Mouse (Mus musculus) c-Kit-positive CD71-negative TER-119-negative erythroid progenitor cells, embryonic 14.5 days (primary cell): ENCODE measurements around the gene Atcay.
"Not testable (repeated sequence)": the region's sequence is repeated elsewhere in the genome, so short reads cannot be mapped to it uniquely, and the experiment has no call there.

Experiments used
- DNase-seq: peaks from one replicate; pipeline ENCODE4 v3.0.0-alpha.2; 2013; ENCODE audit warnings: low read depth

The Atcay gene

DNA sequence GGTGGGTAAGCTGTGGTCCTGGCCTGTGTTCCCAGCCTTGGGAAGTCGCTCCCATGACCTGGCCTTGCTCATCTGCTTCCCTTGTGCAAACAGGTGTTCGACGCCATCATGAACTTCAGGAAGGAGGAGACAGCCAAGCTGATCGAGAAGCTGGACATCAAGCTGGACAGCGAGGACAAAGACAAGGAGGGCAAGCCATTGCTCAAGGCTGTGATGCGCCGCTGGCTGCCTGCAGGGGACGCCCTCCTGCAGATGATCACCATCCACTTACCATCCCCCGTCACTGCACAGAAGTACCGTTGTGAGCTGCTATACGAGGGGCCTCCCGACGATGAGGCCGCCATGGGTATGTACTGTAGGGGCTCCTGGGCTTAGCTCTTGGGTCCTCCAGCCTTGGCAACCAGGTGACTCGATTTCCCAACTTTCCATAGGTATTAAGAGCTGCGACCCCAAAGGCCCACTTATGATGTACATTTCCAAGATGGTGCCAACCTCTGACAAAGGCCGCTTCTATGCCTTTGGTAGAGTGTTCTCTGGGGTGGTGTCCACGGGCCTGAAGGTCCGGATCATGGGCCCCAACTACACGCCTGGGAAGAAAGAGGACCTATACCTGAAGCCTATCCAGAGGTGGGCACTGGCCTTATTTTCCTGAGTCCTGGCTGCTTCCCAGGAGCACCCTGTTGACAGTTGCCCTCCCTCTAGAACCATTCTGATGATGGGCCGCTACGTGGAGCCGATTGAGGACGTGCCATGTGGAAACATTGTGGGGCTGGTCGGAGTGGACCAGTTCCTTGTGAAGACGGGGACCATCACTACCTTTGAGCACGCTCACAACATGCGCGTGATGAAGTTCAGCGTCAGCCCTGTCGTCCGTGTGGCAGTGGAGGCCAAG is 50.9 kb downstream of the Atcay start:
- no peak for DNase-seq

DNA sequence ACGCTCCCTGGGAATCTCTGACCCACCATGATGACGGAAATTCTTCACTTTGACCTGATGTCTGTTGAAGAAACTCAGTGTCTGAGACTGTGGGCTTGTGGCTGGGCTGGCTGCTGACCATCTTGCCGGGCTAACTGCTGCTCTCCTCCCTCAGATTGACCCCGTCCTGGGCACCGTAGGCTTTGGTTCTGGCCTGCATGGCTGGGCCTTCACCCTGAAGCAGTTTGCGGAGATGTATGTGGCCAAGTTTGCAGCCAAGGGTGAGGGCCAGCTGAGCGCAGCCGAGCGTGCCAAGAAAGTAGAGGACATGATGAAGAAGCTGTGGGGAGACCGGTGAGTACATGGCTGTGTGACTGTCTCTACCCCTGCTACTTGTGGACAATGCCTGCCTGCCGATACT is 51.7 kb downstream of the Atcay start:
- DNase-seq = no peak

DNA sequence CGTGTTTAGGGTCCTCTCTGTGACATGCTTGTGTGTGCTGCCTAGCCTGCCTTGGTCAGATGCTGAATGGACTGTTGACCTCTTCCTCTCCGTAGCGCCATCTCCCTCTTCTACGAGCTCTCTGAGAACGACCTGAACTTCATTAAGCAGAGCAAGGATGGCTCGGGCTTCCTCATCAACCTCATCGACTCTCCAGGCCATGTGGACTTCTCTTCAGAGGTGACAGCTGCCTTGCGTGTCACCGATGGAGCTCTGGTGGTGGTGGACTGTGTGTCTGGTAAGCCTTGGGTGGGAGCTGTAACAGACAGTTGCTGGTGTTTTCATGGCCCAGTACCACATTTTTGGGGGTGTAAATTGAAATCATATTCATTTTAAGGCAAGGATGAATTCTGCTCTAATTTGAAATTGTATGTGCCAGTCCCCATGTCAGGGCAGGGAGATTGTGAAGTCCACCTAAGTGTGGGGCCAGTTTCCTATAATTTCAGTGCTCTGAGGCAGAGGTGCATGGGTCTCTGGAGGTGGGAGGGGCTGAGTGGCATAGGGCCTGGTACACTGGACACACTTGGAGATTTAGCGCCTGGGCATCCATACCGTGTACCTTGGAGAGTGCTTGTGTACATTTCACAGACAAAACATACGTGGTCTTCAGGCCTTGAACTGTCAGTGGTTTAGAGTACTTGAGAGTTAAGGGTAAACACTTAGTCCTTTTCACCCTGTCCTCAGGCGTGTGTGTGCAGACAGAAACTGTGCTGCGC is 52.5 kb downstream of the Atcay start:
- no peak for DNase-seq

DNA sequence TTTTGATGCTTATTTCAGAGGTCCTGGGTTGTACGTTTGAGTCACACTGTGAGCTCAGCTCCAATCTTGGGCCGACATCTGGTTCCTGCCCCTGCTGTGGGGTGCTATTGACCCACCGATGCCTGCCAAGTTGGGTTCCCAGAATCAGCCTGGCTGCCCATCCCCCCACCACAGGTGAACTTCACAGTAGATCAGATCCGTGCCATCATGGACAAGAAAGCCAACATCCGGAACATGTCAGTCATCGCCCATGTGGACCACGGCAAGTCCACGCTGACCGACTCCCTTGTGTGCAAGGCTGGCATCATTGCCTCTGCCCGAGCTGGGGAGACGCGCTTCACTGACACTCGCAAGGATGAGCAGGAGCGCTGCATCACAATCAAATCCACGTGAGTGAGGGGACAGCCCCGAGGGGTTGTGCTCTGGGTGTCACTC is 53.1 kb downstream of the Atcay start:
- DNase-seq = no peak

DNA sequence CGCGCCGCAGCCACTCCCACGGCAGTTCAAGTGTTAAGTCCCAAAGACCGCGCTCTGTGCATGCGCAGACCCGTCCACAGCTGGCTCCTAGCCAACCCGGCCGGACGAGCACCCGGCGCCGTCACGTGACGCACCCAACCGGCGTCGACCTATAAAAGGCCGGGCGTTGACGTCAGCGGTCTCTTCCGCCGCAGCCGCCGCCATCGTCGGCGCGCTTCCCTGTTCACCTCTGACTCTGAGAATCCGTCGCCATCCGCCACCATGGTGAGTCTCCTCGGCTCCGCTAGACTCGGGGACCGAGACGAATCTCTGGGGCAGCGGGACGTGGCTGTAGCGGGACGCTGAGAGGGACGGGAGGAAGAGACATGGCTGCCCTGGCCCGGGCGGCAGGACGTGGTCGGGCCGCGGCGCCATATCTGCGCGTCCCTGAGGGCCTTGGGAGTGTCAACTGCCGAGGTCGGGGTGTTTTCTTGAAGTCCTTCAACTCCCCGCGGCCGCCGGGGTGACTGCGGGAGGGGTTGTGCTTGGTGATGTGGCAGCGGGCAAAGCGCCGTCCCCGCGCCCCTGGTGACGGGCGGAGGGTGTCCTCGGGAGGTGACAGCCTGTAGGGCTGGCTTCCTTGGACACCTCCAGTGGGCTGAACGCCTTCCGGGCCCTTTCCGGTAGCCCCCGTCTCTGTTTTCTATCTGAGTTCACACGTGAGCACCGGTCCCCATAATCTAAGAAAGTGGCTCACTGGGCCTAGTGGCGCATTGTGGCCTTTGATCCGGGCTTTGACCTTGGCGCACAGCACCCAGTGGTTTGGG is 54.0 kb downstream of the Atcay start, which contains the start of gene Eef2:
Gene Eef2 (plus strand): TSS at position 166 of the 806 bp plus-strand sequence.
- peak; percentile 96 for DNase-seq

DNA sequence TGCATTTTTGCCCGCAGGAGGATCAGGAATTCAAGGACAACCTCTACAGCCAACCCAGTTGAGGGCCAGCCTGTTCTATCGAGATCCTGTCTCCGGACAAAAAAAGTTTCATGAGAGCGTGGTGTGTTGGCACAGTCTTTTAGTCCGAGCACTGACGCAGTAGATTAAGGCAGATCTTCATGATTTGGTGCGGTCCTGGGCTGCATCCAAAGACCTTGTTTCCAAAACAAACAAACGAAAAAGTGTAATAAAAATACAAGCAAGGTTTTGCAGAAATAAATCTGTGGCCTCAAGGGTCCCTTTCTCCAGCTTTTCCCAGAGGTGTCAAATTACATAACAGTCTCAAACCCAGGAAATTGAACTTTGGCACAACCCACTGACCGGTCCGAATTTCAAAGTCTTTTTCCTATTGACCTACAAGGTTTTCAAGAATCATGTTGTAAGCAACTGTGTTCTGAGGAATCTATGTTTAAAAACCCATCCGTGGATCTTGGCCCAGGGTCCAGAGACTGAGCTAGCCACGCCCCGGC is 54.6 kb downstream of the Atcay start:
- DNase-seq = no peak

DNA sequence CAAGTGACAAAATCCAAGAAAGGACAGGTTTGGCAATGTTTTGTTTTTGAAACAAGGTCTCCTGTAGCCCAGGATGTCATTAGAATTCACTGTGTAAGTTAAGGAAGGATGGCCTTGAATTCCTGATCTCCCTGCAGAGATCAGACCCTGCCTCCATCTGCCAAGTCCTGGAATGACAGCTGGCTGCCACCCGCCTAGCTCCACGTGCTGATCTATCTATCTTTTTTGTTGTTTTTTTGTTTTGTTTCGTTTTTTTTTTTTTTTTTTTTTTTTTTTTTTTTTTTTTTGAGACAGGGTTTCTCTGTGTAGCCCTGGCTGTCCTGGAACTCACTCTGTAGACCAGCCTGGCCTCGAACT is 55.3 kb downstream of the Atcay start:
- DNase-seq = not testable (repeated sequence)

DNA sequence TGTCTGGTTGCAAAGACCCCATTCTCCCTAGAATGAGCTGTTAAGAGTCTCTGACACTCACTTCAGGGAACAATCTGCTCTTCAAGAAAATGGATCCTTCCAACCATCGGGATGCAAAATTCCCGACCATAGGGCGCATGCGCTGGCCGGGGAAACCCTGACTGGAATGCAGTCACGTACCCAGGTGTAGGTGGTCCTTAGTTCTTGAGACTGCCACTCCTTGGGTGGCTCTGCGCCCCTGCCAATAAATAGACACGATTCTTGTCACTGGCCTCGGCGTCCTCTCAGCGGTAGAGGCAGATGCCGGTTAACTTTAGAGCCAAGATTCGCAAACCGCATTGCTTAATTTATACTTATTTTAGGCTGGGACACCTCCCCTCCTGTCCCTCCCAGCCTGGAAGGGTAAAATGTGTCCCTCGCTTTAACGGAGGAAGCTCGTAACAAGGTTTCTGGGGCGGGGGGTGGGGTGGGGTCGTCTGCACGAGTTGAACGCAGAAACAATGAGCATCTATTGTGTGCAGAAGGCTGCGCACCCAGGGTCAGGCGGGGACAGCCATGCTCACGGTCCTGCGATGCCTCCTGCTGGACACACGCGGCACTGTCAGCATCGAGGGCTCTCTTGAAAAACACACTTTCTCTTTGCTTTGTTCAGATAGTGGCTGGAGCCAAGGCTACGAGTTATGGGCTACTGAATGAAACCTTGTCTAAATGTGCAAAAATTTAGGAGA is 55.9 kb downstream of the Atcay start:
- peak; percentile 88 for DNase-seq

DNA sequence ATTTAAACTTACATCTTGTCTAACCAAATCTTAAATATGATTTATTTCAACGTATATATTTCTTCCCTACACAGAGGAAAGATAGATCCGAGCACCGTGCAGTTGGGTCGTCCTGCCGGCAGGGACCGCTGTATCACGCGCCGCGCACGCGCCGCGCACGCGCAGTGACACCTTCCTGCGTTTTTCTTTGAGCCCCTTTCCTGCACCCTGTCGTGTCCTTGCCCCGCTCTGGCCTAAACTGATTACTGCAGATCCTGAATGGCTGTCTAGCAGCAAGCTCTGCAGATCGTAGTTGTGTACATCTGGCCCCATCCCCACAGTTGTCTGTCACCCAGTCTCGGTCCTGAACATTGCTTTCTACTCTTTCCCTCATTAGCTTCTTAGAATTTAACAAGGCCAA is 57.5 kb downstream of the Atcay start:
- DNase-seq = peak; percentile 73

DNA sequence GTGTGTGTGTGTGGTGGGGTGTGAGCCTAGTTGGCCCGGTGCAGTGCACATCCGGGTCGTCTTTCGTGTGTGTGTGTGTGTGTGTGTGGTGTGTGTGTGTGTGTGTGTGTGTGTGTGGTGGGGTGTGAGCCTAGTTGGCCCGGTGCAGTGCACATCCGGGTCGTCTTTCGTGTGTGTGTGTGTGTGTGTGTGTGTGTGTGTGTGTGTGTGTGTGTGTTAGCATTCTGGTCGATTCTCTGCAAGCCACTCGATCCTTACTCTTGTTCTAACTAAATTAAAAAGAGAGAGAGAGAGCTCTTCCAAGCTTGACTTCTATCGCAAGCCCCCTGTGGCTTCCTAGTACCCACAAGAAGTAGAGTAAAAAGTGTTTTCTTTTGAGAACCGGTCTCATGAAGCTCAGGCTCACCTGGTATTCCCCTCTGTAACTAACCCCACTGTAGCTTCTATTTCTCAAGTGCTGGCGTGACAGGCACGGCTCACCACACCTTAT is 61.2 kb downstream of the Atcay start:
- not testable (repeated sequence) for DNase-seq

DNA sequence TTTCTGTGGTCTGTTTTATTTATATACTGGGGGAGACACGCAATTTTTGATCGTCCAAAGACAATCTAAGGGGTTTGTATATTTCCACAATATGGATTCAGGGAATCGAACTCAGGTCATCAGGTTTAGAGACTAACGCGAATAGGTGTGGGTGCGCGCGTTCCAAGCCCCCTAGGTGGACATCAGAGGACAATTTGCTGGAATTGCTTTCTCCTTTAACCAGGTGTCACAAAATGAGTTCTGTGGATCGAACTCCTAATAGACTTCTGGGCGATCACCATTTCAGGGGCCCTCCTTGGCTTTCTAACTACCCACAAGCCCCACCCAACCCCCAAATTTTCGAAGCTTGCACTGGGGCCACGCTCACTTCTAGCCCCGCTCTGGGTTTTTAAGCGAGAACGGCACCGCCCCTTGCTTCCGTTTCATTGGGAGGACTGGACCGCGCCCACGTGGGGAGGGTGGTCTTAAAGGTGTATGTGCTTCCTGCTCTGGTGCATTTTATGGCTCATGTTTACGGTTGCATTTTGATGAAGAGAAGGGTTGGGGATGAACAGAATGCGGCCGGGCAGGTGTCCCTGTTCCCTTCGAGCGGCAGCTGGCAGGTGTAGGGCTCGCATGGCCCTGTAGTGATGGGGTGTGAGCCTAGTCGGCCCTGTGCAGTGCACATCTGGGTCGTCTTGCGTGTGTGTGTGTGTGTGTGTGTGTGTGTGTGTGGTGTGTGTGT is 62.0 kb downstream of the Atcay start:
- peak; percentile 94 for DNase-seq

DNA sequence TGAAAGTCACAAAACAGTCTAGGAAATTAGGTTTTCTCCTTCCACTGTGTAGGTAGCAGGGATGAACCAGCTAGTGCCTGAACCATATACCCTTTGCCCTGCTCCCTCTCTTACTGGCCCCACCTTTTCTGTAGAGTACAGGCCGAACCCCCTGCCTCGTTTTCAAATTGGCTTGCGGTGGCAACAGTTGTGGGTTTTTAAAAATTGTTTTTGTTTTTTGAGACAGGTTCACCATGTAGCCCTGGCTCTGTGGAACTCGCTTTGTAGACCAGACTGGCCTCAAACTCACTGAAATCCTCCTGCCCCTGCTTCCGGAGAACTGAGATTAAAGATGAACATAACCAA is 62.6 kb downstream of the Atcay start:
- no peak for DNase-seq

DNA sequence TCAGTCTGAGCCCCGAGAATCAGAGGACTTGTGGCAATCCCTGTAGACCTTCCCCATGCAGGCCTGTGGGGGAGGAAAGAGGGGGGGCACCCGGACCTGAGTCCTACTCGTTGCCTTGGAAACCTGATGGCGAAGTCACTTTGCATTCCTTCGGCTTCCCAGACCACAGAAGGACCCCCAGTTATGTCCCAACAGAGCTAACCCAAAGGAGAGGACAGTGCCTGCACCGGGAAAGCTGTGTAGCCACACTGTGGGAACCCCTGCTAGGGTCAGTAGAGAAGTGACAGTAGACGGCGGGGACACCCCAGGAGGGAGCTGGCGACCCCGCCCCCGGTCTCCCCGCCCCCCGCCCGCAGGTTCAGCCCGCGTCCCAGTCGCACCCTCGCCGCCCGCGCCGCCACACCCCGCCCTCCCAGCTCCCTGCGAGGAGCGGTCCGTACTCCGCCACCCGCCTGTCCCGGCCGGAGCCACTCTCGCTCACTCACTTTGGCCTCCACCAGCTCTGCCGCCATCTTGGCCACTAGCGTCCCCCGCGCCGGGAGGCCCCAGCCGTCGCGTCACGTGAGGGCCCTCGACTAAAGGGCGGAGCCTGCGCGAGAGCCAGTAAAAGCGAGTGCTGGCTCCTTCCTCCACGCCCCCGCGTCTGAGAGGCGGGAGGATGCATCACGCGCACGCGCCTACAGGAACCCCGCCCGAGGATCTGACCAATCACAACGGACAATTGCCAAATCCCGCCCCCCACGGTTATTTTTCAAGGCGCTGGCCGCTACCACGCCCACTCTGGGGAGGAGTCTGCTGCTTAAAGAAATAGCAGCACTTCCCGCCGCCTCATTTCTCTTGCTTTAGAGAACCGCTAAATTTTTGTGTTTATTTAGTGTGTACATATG is 63.2 kb downstream of the Atcay start, which contains the start of gene Pias4:
Gene Pias4 (minus strand): TSS at position 724 of the 887 bp plus-strand sequence.
- peak; percentile 100 for DNase-seq

DNA sequence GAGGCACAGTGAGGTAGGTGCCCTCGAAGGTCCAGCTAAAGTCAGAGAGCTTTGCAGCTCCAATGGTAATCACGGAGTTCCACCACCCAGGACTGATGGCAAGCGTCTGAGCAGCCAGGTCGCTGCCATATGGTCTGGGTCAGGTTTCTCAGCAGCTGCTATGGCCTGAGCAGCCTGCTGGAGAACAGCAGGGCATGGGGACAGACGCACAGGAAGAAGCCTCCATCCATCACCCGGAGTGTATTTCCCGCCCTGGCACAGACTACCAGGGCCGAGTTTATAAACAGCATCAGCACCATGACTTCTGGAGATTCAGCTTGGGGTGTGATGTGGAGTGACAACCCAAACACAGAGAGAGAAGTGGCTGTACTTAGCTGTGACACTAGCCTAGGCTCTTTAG is 65.5 kb downstream of the Atcay start:
- no peak for DNase-seq

DNA sequence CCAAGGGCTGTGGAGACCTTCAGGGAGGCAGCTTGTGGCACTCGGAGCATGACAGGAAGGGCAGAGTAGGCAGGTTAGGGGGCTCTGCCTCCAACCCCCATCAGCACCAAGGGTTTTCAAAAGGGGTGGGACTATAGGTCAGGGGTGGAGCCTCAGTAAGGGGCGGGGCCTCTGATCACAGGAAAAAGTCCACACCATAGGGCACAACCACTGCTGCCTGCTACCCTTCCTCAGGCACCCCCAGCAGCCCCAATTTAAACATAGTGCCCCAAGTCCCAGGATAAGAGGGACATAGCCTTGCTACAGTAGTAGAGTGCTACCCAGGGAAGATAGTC is 68.3 kb downstream of the Atcay start:
- no peak for DNase-seq

DNA sequence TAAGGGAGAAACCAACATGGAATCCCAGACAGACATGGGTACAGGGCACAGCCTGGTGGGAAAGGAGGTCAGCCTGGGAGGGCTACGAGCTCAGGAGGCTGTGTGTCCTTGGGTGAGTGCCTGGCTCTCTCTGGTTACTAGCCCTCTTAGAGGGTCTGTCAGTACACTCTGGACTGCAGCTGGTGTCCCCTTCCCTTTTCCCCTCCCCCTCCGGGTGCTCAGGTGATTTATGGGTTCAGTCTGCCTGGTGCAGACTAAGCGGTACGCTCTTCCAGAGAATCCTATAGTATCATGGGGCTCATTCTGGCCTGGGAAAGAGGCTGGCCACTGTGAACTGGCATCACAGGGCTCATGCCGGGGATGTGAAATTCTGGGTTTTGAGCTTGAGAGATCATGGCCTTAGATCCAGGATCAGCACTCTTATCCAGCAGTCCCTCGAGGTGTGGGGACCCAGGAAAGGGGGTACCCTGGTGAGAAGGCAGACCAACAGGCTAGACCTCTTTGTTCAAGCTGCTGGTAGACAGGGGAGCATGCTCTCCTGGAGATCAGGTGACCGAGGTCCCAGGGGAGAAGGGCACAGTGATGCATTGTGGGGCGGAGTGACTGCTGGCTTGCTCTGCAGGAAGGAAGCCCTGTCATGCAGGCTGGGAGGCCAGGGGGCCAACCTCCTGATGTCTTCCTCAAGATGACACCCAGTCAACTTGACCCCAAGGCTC is 68.9 kb downstream of the Atcay start:
- DNase-seq = no peak

DNA sequence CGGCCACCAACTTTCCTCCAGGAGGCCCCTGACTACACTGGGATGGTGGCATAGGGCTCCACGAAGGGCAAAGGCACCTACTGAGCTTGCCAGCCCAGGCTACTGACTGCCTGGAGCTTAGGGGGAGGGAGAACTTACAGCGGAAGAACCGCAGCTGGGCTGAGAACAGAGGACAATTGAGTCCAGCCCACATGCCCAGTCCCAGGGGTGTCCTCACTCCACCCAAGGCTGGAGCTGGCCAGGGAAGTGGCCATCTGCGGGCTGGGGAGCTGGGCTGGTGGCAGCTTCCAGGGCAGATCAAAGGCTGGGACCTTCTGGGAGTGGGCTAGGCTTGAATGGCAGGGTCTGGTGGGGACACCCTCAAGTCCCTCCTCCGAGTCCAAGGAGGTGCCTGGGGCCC is 75.9 kb downstream of the Atcay start:
- no peak for DNase-seq
